Mouse (Mus musculus): ENCODE measurements at regions not wholly inside any gene's neighbourhood (a gene's known extent, or its start where the extent isn't known, plus 50 kb on each side); places are given as distances from the start of the nearest gene placed in this dataset.

GRCm38 (mm10) chr2:169524429-169524828 lies 63.1 kb downstream of the Gm11011 start:
- H3K4me3 ChIP-seq (ENCODE audit: low read depth, low read length): no peak overlapping the region
- WGBS: 82% methylated on average over 17 of the region's 17 CpGs
- H3K4me1 ChIP-seq (ENCODE audit: control insufficient read depth, insufficient read depth, insufficient read length, low read length): no peaks in the 10 kb centered on the region
- H3K27me3 ChIP-seq (ENCODE audit: control insufficient read depth, insufficient read depth, low read length): no peaks in the 10 kb centered on the region
- no peak for TF ChIP-seq CTCF (IDR thresholded peaks at IDR 0.05; ENCODE audit: extremely low read depth, insufficient read length, insufficient replicate concordance, low read depth, low read length)
- TF ChIP-seq POLR2A (IDR thresholded peaks at IDR 0.05; ENCODE audit: low read depth, low read length): no peak
- H3K27ac ChIP-seq (ENCODE audit: insufficient read depth, low read depth, low read length): no peak overlapping the region
- H3K36me3 ChIP-seq (ENCODE audit: control insufficient read depth, insufficient read depth, low read length): no peaks in the 10 kb centered on the region

DNA sequence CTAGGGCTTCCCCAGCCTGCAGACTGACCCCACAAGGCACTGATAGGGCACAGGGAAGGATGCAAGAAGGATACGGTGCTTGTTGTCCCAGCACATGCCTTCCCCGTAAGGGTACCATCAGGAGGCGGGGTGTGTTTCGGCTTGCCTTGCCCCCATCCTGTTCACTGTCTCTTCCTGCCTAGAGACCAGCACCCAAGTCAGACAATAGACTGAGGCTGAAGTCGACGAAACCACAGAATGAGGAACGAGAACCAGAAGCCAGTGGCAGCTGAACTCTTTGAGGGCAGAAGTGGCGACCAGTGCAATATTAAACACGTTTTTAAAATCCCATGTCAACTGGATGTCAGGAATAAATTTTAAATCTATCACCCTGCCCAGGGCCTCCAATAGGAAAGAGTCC lies 67.6 kb downstream of the Gm11011 start:
- no peak overlapping the region for H3K4me3 ChIP-seq (ENCODE audit: low read depth, low read length)
- H3K27me3 ChIP-seq (ENCODE audit: control insufficient read depth, insufficient read depth, low read length): no peaks in the 10 kb centered on the region
- H3K4me1 ChIP-seq (ENCODE audit: control insufficient read depth, insufficient read depth, insufficient read length, low read length): no peaks in the 10 kb centered on the region
- no peak for TF ChIP-seq CTCF (IDR thresholded peaks at IDR 0.05; ENCODE audit: extremely low read depth, insufficient read length, insufficient replicate concordance, low read depth, low read length)
- TF ChIP-seq POLR2A (IDR thresholded peaks at IDR 0.05; ENCODE audit: low read depth, low read length): no peak
- WGBS: 68% methylated on average over 9 of the region's 9 CpGs
- H3K36me3 ChIP-seq (ENCODE audit: control insufficient read depth, insufficient read depth, low read length): no peaks in the 10 kb centered on the region
- no peak overlapping the region for H3K27ac ChIP-seq (ENCODE audit: insufficient read depth, low read depth, low read length)

- Histone ChIP-seq H3K36me3 (ENCODE audit: control insufficient read depth, insufficient read depth, low read length) (no peaks in the 10 kb centered on the region), H3K4me1 (ENCODE audit: control insufficient read depth, insufficient read depth, insufficient read length, low read length) (no peaks in the 10 kb centered on the region), H3K27ac (ENCODE audit: insufficient read depth, low read depth, low read length) (no peak overlapping the region), H3K27me3 (ENCODE audit: control insufficient read depth, insufficient read depth, low read length) (no peaks in the 10 kb centered on the region), H3K4me3 (ENCODE audit: low read depth, low read length) (no peak overlapping the region)
- WGBS: 68% methylated on average over 11 of the region's 11 CpGs
- TF ChIP-seq CTCF (IDR thresholded peaks at IDR 0.05; ENCODE audit: extremely low read depth, insufficient read length, insufficient replicate concordance, low read depth, low read length): no peak
- no peak for TF ChIP-seq POLR2A (IDR thresholded peaks at IDR 0.05; ENCODE audit: low read depth, low read length)
These were observed 72.2 kb downstream of the Gm11011 start for GRCm38 (mm10) chr2:169515350-169515749.

DNA sequence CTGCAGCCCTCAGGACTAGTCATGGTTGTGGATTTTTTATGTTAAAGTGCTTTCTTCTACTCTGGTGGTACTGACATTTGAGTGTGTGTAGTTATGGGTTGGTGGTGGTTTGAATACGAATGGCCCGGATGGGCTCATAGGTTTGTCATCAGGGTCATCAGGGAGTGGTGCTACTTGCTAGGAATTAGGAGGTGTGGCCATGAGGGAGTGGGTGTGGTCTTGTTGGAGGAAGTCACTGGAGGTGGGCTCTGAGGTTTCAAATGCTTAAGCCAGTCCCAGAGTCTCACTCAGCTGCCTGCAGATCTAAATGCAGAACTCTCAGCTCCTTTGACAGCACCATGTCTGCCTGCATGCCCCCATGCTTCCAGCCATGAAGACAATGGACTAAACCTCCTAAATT lies 76.8 kb downstream of the Gm11011 start:
- no peaks in the 10 kb centered on the region for H3K4me1 ChIP-seq (ENCODE audit: control insufficient read depth, insufficient read depth, insufficient read length, low read length)
- 83% methylated on average over 2 of the region's 2 CpGs for WGBS
- H3K27ac ChIP-seq (ENCODE audit: insufficient read depth, low read depth, low read length): no peak overlapping the region
- H3K36me3 ChIP-seq (ENCODE audit: control insufficient read depth, insufficient read depth, low read length): no peaks in the 10 kb centered on the region
- no peak overlapping the region for H3K4me3 ChIP-seq (ENCODE audit: low read depth, low read length)
- TF ChIP-seq CTCF (IDR thresholded peaks at IDR 0.05; ENCODE audit: extremely low read depth, insufficient read length, insufficient replicate concordance, low read depth, low read length) (no peak), POLR2A (IDR thresholded peaks at IDR 0.05; ENCODE audit: low read depth, low read length) (no peak)
- no peaks in the 10 kb centered on the region for H3K27me3 ChIP-seq (ENCODE audit: control insufficient read depth, insufficient read depth, low read length)

DNA sequence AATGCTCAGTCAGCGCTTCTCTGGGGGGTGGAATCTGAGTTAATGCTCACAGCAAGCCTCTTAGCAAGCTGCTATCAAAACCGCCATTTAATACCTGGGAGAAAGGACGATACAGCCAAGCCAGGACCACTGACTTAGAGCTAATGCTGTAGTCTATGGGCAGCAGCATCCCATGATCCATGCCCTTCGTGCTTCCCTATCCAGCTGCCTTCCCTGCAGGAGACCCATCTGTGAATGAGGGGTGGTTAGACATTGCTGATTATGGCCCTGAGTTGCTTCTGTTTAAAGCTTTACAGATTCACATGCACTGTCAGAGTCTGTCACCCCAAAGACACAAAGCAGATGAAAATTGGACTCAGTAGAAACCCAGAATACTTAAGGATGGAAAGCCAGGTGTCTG lies 78.1 kb downstream of the Gm11011 start:
- 82% methylated on average over 4 of the region's 4 CpGs for WGBS
- Histone ChIP-seq H3K27ac (ENCODE audit: insufficient read depth, low read depth, low read length) (no peak overlapping the region), H3K4me1 (ENCODE audit: control insufficient read depth, insufficient read depth, insufficient read length, low read length) (no peaks in the 10 kb centered on the region), H3K36me3 (ENCODE audit: control insufficient read depth, insufficient read depth, low read length) (no peaks in the 10 kb centered on the region), H3K4me3 (ENCODE audit: low read depth, low read length) (no peak overlapping the region), H3K27me3 (ENCODE audit: control insufficient read depth, insufficient read depth, low read length) (no peaks in the 10 kb centered on the region)
- TF ChIP-seq POLR2A (IDR thresholded peaks at IDR 0.05; ENCODE audit: low read depth, low read length) (no peak), CTCF (IDR thresholded peaks at IDR 0.05; ENCODE audit: extremely low read depth, insufficient read length, insufficient replicate concordance, low read depth, low read length) (no peak)

DNA sequence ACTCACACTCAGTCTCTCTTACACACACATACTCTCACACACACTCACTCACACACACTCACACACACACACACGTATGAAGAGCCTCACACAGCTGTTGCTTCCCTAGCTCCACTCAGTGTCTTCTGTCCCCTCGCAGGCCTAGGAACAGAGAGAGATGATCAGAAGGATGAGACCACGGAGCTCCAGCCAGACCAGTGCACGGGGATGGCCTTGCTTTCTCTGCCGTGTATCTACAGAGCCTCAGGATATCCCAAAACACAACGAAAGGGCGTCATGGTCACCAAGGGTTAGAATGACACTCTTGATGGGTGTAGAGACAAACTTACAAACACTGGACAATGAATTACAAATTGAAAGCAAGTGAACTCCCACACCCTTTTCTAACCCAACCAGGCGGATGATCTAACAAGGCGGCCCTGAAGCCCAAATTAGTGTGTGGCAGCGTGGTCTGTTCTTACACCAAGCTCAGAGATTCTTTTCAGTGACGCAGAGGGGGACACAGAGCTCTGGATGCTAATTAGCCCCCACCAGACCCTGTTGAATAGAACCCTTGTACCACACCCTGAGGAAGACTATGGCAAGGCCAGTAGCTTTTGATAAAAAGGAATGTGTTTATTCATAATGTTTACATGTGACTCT lies 83.0 kb downstream of the Gm11011 start:
- Histone ChIP-seq H3K36me3 (ENCODE audit: control insufficient read depth, insufficient read depth, low read length) (no peaks in the 10 kb centered on the region), H3K4me1 (ENCODE audit: control insufficient read depth, insufficient read depth, insufficient read length, low read length) (no peaks in the 10 kb centered on the region), H3K27ac (ENCODE audit: insufficient read depth, low read depth, low read length) (no peak overlapping the region), H3K4me3 (ENCODE audit: low read depth, low read length) (no peak overlapping the region), H3K27me3 (ENCODE audit: control insufficient read depth, insufficient read depth, low read length) (no peaks in the 10 kb centered on the region)
- 91% methylated on average over 11 of the region's 11 CpGs for WGBS
- TF ChIP-seq CTCF (IDR thresholded peaks at IDR 0.05; ENCODE audit: extremely low read depth, insufficient read length, insufficient replicate concordance, low read depth, low read length): no peak
- no peak for TF ChIP-seq POLR2A (IDR thresholded peaks at IDR 0.05; ENCODE audit: low read depth, low read length)

DNA sequence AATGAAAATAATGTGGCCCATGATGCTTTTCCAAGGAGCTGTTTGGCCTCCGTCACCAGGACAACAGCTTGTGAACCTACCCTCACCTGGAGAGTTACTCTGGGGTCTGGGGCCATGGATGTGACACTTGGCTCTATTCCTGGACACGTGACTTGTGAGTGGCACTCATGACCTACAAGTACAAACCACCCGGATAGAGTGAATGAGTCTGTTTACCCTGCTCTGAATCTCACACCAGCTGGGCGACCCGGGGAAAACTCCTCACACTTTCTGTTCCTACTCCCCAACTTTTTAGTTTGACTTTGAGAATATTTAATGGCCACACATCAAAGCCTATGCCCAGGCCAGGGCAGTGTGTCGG lies 84.0 kb downstream of the Gm11011 start:
- WGBS: 68% methylated on average over 6 of the region's 6 CpGs
- no peaks in the 10 kb centered on the region for H3K4me1 ChIP-seq (ENCODE audit: control insufficient read depth, insufficient read depth, insufficient read length, low read length)
- no peaks in the 10 kb centered on the region for H3K36me3 ChIP-seq (ENCODE audit: control insufficient read depth, insufficient read depth, low read length)
- TF ChIP-seq POLR2A (IDR thresholded peaks at IDR 0.05; ENCODE audit: low read depth, low read length) (no peak), CTCF (IDR thresholded peaks at IDR 0.05; ENCODE audit: extremely low read depth, insufficient read length, insufficient replicate concordance, low read depth, low read length) (no peak)
- H3K27me3 ChIP-seq (ENCODE audit: control insufficient read depth, insufficient read depth, low read length): no peaks in the 10 kb centered on the region
- H3K4me3 ChIP-seq (ENCODE audit: low read depth, low read length): no peak overlapping the region
- H3K27ac ChIP-seq (ENCODE audit: insufficient read depth, low read depth, low read length): no peak overlapping the region

Measured in small intestine, adult 2 months (tissue).